Mouse (Mus musculus): ENCODE measurements around the gene Ldlrad2.

DNA sequence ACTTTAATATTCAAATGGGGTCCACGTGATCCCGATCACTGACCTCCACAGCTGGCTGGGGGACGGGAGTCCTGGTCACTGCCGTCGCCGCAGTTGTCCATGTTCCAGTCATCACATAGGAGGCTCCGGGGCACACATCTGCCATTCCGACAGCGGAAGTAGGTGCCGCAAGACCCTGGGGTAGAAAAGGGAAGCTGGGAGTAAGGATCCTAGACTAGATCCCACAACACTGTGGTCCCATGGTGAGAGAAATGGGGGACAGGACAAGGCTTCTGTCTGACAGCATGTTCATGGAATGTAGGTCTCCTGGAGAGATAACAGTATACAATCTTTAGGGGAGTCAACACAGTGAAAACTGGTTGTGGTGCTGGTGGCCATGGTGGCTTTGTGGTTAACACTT lies at the start of gene Ldlrad2:
- TF ChIP-seq CTCF (IDR thresholded peaks at IDR 0.05; ENCODE audit: low read depth, low read length) (no peak), GATA1 (IDR thresholded peaks at IDR 0.05; ENCODE audit: borderline replicate concordance, low read length) (no peak), GATA2 (IDR thresholded peaks at IDR 0.05; ENCODE audit: borderline replicate concordance, low read depth, low read length) (no peak)
